Mouse (Mus musculus) erythroblast, adult 5-6 weeks (primary cell): ENCODE measurements around the gene Gm9733. TPM values are rescaled to one million over a fixed set of nuclear protein-coding genes. Genes with fewer than 3 reads are reported as not detected.
"Not testable (repeated sequence)": the region's sequence is repeated elsewhere in the genome, so short reads cannot be mapped to it uniquely, and the experiment has no call there.

ENCODE experiments used
- ATAC-seq: replicated peaks from 2 replicates; pipeline ENCODE4 v1.8.0; 2016; ENCODE audit warnings: moderate number of reproducible peaks, mild to moderate bottlenecking, moderate TSS enrichment, inconsistent platforms; ENCODE audit not compliant: poor library complexity, low FRiP score, severe bottlenecking
- total RNA-seq, 2 experiments: library from RNA; stranded (forward) in 1 of 2; stranded (reverse) in 1 of 2; fragments of 150-400 nt in 1 of 2; fragments of 200-764, 138-1000 nt in 1 of 2; gene quantifications; 2 replicates each; pipeline versions ENCODE4 v1.2.3 to v1.2.4; 2015 to 2017; ENCODE audit warnings: low replicate concordance in 2 of 2

Gm9733 gene
- total RNA-seq (2015; ENCODE audit: low replicate concordance): 22.2 and 72.2 TPM in 2 replicates
- total RNA-seq (2017; ENCODE audit: low replicate concordance): 8.9 TPM in 2 replicates

- no peak for ATAC-seq
Measured at GRCm38 (mm10) chr3:15332063-15332462, at the start of gene Gm9733. TSS of gene Gm9733 (minus strand) at chr3:15332302.

- ATAC-seq: not testable (repeated sequence)
Measured at GRCm38 (mm10) chr3:15355690-15356089, 23.6 kb upstream of the Gm9733 start.

- ATAC-seq: not testable (repeated sequence)
Measured at GRCm38 (mm10) chr3:15350318-15350717, 18.2 kb upstream of the Gm9733 start.

GRCm38 (mm10) chr3:15345606-15346005 is 13.5 kb upstream of the Gm9733 start:
- ATAC-seq: not testable (repeated sequence)

DNA sequence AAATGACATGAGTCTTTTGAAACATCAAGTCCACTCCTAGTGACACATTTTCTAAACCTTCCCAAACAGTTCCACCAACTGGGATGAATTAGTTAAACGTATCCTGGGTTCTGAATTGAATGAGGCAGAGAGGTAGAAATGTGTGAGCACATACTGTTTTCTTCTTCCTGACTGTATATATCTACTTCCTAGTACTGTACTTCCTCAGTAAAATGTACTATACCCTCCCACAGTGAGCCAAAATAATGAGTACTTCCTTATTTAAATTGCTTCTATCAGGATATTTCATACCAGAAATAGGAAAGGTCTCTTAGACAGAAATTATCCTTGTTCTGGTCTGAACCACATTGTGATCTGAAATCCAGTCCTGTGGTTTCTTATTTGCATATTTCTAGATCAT is 8.2 kb upstream of the Gm9733 start:
- no peak for ATAC-seq

- ATAC-seq: no peak
Measured at GRCm38 (mm10) chr3:15334182-15334581, 2.1 kb upstream of the Gm9733 start.

DNA sequence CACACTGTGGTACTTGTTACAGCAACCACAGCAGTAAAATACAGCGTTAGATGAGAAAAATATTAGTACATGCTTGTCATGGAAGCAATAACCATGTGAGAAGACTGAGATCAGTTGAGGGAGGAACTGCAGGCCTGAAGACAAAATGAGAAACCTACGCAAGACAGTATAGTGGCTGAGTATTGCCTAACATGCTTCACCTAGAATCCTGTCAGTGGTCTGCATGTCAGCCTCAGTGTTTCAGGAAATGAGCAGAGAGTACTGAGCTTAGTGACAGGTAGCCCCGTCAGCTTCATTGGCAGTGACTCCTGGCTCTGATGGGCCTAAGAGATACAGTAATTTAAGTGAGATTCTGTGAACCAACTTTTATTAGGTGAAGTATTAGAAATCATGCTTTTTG is 557 bp downstream of the Gm9733 start:
- ATAC-seq: no peak

DNA sequence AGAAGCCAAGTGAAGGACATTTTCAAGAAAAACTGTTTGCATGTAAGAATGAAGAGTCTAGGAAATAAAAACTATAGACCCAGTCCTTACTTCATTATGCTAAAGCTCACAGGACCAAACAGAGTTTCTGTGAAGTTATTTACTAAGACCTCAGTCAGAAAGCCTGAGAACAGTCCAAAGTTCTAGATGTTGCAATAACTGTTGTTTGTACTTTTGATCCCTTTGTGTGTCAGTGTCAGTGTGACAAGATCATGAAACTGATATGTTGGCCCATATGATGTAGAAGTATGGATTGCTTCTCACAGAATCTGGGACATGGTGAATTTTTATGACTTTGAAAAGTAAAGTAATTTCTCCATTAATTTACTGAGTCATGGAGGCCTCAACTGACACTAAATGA is 2.6 kb downstream of the Gm9733 start:
- no peak for ATAC-seq

- ATAC-seq: no peak
Measured at GRCm38 (mm10) chr3:15284424-15285328, 47.4 kb downstream of the Gm9733 start.

DNA sequence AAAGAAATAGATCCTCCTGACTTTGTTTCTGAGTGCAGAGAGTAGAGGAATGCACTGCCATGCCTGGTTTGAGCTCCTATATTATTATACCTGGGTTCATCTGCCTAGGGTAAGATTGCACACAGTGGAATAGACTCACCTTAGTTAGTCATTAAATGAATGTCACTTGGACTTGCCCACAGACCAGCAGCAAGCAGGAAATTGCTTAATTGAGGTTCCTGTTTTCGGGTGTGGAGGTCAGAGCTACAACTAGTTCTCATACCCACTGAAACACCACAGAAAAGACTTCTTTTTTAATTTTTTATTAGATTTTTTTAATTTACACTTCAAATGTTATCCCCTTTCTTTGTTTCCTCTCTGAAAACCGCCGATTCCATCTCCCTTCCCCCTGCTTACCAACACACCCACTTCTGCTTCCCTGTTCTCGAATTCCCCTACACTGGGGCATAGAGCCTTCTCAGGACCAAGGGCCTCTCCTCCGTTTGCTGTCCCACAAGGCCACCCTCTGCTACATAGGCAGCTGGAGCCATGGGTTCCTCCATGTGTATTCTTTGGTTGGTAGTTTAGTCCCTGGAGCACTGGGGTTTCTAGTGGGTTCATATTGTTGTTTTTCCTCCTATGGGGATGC is 56.1 kb downstream of the Gm9733 start:
- ATAC-seq: no peak

DNA sequence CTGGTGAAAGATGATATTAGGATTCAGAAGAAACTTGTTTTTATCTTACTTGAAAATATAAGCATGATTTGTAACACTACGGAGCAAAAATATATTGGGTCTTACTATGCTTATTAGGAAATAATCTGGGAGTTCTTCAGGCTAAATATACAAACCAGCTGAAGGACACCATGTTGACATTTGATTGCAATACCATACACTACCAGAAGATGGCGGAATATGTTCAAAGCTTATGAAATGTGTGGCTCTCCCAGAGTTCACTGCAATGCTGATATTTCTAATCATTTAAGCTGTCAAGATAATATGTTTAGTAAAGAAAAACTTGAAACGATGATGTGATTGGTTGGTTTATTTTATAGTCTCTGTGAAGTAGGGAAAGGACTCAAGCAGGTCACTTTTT is 67.7 kb downstream of the Gm9733 start:
- ATAC-seq: no peak

DNA sequence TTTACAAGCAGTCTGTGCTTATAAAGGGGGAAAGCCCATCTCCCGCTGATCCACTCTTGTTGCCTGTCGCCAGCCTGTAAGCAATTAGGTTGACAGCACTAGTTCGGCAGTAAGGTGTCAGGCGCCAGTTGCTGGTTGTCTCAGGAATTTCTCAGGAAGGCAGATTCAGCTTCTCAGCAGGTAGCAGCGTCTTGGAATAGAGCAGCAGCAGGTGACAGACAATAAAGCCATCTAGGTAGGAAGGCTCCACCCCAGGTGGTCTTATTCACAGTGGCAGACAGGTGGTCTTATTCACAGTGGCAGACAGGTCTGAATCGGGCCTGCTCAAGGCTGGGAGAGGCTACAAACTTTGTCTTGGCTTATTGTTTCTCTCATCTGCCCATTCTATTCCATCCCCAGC is 76.4 kb downstream of the Gm9733 start:
- no peak for ATAC-seq

Other genes with a start within 250 kb of the Gm9733 start
- gene Sirpb1a, start 94.2 kb upstream of the Gm9733 start, total RNA-seq (2015; ENCODE audit: low replicate concordance): 2.7 TPM in 1 of 2 replicates, not detected in the other
- gene Sirpb1a, start 94.2 kb upstream of the Gm9733 start, total RNA-seq (2017; ENCODE audit: low replicate concordance): 0.17 and 2.6 TPM in 2 replicates
- 9.8 and 13.6 TPM in 2 replicates for gene Sirpb1b, start 242.8 kb upstream of the Gm9733 start, total RNA-seq (2015; ENCODE audit: low replicate concordance)
- gene Sirpb1b, start 242.8 kb upstream of the Gm9733 start, total RNA-seq (2017; ENCODE audit: low replicate concordance): 0.43 and 2.8 TPM in 2 replicates